Mouse (Mus musculus): ENCODE measurements around the gene Lypd3.

- TF ChIP-seq CTCF (IDR thresholded peaks at IDR 0.05; ENCODE audit: control insufficient read depth, insufficient read depth, low read length) (no peak), POLR2A (IDR thresholded peaks at IDR 0.05; ENCODE audit: borderline replicate concordance, control insufficient read depth, low read depth, low read length) (no peak)
These were observed 24.6 kb upstream of the Lypd3 start for GRCm38 (mm10) chr7:24611709-24612108.
